Mouse (Mus musculus) embryonic facial prominence, embryonic 12.5 days (tissue): ENCODE results near the gene Zfhx3. TPM values are rescaled to one million over a fixed set of nuclear protein-coding genes. Genes with fewer than 3 reads are reported as not detected.

Experiments
- ATAC-seq: fragments of 200-750 bp; cut with Nextera tagmentation; 2 replicates; pipeline ENCODE4 v1.8.0; 2017; ENCODE audit not compliant: insufficient number of reproducible peaks, insufficient read depth, low FRiP score, low TSS enrichment
- H3K27ac ChIP-seq: fragments of 300-500 bp; sonication (generic); 2 replicates; pipeline ENCODE4 v1.5.1; 2016; ENCODE audit warnings: mild to moderate bottlenecking
- H3K27me3 ChIP-seq: fragments of 300-500 bp; sonication (generic); 2 replicates; pipeline ENCODE4 v1.6.1; 2016; ENCODE audit warnings: mild to moderate bottlenecking, moderate library complexity
- H3K36me3 ChIP-seq: fragments of 300-500 bp; sonication (generic); 2 replicates; pipeline ENCODE4 v1.6.1; 2016; ENCODE audit warnings: mild to moderate bottlenecking
- H3K4me1 ChIP-seq: fragments of 300-500 bp; sonication (generic); 2 replicates; pipeline ENCODE4 v1.6.1; 2016
- H3K4me2 ChIP-seq: fragments of 300-500 bp; sonication (generic); replicated peaks from 2 replicates; pipeline ENCODE4 v1.6.1; 2016; ENCODE audit warnings: mild to moderate bottlenecking, moderate library complexity
- H3K4me3 ChIP-seq: fragments of 300-500 bp; sonication (generic); 2 replicates; pipeline ENCODE4 v1.5.1; 2016; ENCODE audit warnings: mild to moderate bottlenecking
- H3K9ac ChIP-seq: fragments of 300-500 bp; sonication (generic); 2 replicates; pipeline ENCODE4 v1.6.1; 2016; ENCODE audit warnings: mild to moderate bottlenecking, moderate library complexity
- H3K9me3 ChIP-seq: fragments of 300-500 bp; sonication (generic); 2 replicates; pipeline ENCODE4 v1.6.1; 2016; ENCODE audit warnings: mild to moderate bottlenecking, moderate library complexity
- WGBS: fragments of 180-500 bp; shearing (Covaris S2); methylation state at CpG from one replicate; pipeline ENCODE4 v1.1.7; 2016; 5-methylcytosine and 5-hydroxymethylcytosine counted together
- polyA plus RNA-seq: library from polyadenylated mRNA; unstranded; fragments of >200 nt; fragmentation: Nextera tagmentation; extraction: Ambion mirVana; gene quantifications from 2 replicates; pipeline ENCODE4 v1.2.1, GENCODE M21; 2016

Gene Zfhx3
- polyA plus RNA-seq, 1 experiment from 2014 or later: 43.1 TPM

DNA sequence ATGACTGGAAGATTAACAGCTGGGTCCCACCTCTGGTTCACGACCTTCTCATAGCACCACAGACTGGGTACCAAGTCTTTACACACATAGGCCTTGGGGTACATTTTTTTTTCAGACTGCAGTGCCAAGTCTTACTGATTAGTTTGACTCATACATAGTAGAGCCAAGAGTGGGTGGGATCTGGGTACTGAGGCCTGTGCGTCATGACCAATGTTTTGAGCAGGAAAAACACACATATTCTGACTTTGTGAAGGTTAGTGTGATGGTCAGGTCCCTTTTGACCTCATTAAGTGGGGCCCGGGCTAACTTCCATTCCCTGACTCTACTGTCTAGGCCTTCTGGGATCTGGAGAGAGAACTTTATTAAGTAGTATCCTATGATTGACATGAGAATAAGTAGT is 853.6 kb downstream of the Zfhx3 start:
- no peak for ATAC-seq
- WGBS: 98% methylated on average over 3 of the region's 3 CpGs

DNA sequence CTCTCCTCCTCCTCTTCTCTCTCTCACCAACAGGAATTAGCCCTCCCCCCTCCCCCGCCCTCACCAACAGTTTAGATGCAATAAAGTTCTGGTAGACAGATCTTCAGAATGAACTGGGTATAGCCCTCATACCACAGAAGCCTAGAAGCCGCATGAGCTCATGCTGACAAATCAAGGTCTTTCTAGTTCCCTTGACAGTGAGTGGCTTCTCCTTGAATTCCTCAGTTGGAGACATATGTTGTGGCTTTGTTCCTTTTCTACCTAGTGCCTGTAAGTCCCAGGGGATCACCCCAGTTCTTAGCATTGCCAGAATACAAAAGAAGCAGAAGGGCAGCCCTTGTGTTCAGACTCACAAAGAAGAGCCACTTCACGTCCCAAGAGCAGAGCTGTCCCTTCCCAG is 854.4 kb downstream of the Zfhx3 start:
- peaks cover 72% of the 10 kb centered on the region for H3K36me3 ChIP-seq
- no peak for ATAC-seq
- WGBS: 84% methylated on average over 3 of the region's 3 CpGs

More for the DNA sequence above, 853.6 kb downstream of the Zfhx3 start:
- Histone ChIP-seq H3K4me1 (peaks cover 8% of the 10 kb centered on the region), H3K27ac (no peak overlapping the region), H3K4me2 (no peak overlapping the region), H3K9me3 (peaks cover 19% of the 10 kb centered on the region), H3K27me3 (no peaks in the 10 kb centered on the region), H3K4me3 (no peak overlapping the region), H3K9ac (no peak overlapping the region), H3K36me3 (peaks cover 69% of the 10 kb centered on the region)

DNA sequence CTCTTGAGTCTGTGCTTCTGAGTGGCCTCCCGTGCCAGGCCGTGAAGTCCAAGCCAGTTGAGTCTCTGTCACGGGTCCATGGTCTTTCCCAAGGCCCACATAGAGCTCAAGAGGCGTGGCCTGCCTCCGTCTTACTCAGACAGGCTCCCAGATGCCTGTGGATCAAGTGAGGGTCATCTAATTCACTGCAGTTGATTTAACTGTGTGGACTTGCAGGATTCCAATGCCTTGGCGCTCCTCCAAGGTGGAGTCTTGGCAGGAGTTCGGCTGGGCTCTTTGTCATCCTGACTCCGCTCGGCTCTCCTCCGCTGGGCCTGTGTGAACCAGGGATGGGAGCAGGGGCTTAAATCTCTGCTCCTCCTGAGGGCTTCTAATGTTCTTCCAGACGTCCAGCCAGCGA is 855.6 kb downstream of the Zfhx3 start:
- peak overlapping the region; percentile 32 for H3K27ac ChIP-seq
- no peak for ATAC-seq
- no peak overlapping the region for H3K4me3 ChIP-seq
- WGBS: 69% methylated on average over 12 of the region's 12 CpGs
- peaks cover 11% of the 10 kb centered on the region for H3K9me3 ChIP-seq
- peaks cover 66% of the 10 kb centered on the region for H3K36me3 ChIP-seq
- H3K27me3 ChIP-seq: no peaks in the 10 kb centered on the region
- H3K4me2 ChIP-seq: no peak overlapping the region
- no peak overlapping the region for H3K9ac ChIP-seq
- H3K4me1 ChIP-seq: peaks cover 8% of the 10 kb centered on the region

More for the DNA sequence above, 854.4 kb downstream of the Zfhx3 start:
- Histone ChIP-seq H3K4me2 (no peak overlapping the region), H3K27ac (no peak overlapping the region), H3K4me1 (peaks cover 8% of the 10 kb centered on the region), H3K9me3 (peaks cover 19% of the 10 kb centered on the region), H3K9ac (no peak overlapping the region), H3K27me3 (no peaks in the 10 kb centered on the region), H3K4me3 (no peak overlapping the region)

- Histone ChIP-seq H3K4me3 (no peak overlapping the region), H3K36me3 (peaks cover 54% of the 10 kb centered on the region), H3K4me1 (peaks cover 8% of the 10 kb centered on the region), H3K27me3 (no peaks in the 10 kb centered on the region), H3K4me2 (no peak overlapping the region), H3K27ac (no peak overlapping the region), H3K9ac (no peak overlapping the region), H3K9me3 (peaks cover 4% of the 10 kb centered on the region; the same call in 1 of the 2 replicates)
- ATAC-seq: no peak
- WGBS: 91% methylated on average over 6 of the region's 6 CpGs
These were observed 856.8 kb downstream of the Zfhx3 start for GRCm38 (mm10) chr8:108799250-108799649.

DNA sequence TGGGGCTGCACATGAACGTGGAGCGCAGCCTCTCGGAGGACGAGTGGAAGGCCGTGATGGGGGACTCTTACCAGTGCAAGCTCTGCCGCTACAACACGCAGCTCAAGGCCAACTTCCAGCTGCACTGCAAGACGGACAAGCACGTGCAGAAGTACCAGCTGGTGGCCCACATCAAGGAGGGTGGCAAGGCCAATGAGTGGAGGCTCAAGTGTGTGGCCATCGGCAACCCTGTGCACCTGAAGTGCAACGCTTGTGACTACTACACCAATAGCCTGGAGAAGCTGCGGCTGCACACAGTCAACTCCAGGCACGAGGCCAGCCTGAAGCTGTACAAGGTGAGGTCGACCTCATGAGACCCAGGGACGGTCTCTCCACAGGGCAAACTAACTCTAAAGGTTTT is 857.9 kb downstream of the Zfhx3 start:
- Histone ChIP-seq H3K27ac (no peak overlapping the region), H3K4me3 (no peak overlapping the region), H3K27me3 (no peaks in the 10 kb centered on the region), H3K36me3 (peaks cover 48% of the 10 kb centered on the region), H3K4me2 (no peak overlapping the region), H3K9me3 (peaks cover 4% of the 10 kb centered on the region; the same call in 1 of the 2 replicates), H3K4me1 (peaks cover 8% of the 10 kb centered on the region), H3K9ac (no peak overlapping the region)
- 95% methylated on average over 15 of the region's 15 CpGs for WGBS
- no peak for ATAC-seq

- Histone ChIP-seq H3K4me1 (peaks cover 7% of the 10 kb centered on the region), H3K9ac (no peak overlapping the region), H3K36me3 (peaks cover 29% of the 10 kb centered on the region), H3K4me3 (no peak overlapping the region), H3K4me2 (no peak overlapping the region), H3K9me3 (no peaks in the 10 kb centered on the region), H3K27ac (no peak overlapping the region), H3K27me3 (no peaks in the 10 kb centered on the region)
- 45% methylated on average over 6 of the region's 6 CpGs for WGBS
- no peak for ATAC-seq
These were observed 860.6 kb downstream of the Zfhx3 start for GRCm38 (mm10) chr8:108803017-108803416.

- Histone ChIP-seq H3K27ac (no peak overlapping the region), H3K4me1 (peaks cover 22% of the 10 kb centered on the region), H3K9me3 (no peaks in the 10 kb centered on the region), H3K27me3 (no peaks in the 10 kb centered on the region), H3K9ac (0 out of 2 replicates have a peak overlapping the region, but pooled peaks have one; percentile 4), H3K4me3 (no peak overlapping the region), H3K4me2 (no peak overlapping the region), H3K36me3 (peaks cover 36% of the 10 kb centered on the region)
- WGBS: 79% methylated on average over 10 of the region's 10 CpGs
- ATAC-seq: no peak
These were observed 869.2 kb downstream of the Zfhx3 start for GRCm38 (mm10) chr8:108811694-108812093.

DNA sequence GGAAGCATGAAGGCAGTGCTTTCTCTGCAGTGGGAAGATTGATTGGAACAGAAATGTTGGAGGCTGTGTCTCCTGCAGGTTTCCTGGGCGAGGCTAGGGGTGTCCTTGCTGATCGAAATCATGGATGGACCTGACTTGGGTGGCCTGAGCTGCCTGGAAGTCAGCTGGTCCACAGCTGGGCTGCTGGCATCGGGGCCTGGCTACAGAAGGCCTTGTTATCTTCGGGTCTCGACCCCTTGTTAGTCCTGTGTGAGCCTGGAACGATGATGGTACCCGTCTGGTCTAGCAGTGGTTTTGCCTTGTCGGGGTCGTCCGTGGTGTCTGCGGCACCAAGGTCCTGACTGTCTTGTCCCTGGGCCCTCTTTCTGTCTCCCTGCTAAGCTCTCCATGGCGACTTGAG is 870.9 kb downstream of the Zfhx3 start:
- no peak overlapping the region for H3K27ac ChIP-seq
- no peak overlapping the region for H3K9ac ChIP-seq
- H3K4me1 ChIP-seq: peaks cover 17% of the 10 kb centered on the region
- no peaks in the 10 kb centered on the region for H3K9me3 ChIP-seq
- H3K4me3 ChIP-seq: no peak overlapping the region
- no peak for ATAC-seq
- 78% methylated on average over 12 of the region's 12 CpGs for whole genome bisulfite sequencing
- H3K36me3 ChIP-seq: peaks cover 36% of the 10 kb centered on the region
- no peak overlapping the region for H3K4me2 ChIP-seq
- no peaks in the 10 kb centered on the region for H3K27me3 ChIP-seq

DNA sequence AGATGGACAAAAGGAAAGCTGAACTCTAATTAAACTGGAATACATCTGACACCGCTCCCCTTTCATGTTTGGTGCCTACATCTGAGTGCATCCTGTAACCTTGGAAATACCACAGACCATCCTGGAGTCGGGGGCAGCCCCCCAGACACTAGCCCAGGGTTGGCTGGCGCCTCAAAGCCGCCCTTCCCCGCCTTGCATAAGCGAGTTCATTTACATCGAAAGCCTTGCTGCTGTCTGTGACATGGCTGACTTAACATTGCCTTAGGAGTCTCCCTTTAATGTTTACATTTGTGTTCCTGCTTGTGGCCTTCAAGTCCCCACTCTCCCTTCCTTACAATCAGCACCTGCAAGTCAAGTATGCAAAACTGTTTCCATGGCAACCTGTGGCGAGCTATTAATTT is 876.8 kb downstream of the Zfhx3 start:
- WGBS: 18% methylated on average over 8 of the region's 8 CpGs
- ATAC-seq: no peak
- Histone ChIP-seq H3K27ac (peak overlapping the region; percentile 36; the same call in 1 of the 2 replicates), H3K27me3 (no peaks in the 10 kb centered on the region), H3K9ac (no peak overlapping the region), H3K4me1 (peaks cover 41% of the 10 kb centered on the region), H3K4me3 (no peak overlapping the region), H3K4me2 (peak overlapping the region; percentile 20; the same call in 1 of the 2 replicates), H3K36me3 (peaks cover 14% of the 10 kb centered on the region; the same call in 1 of the 2 replicates), H3K9me3 (no peaks in the 10 kb centered on the region)

DNA sequence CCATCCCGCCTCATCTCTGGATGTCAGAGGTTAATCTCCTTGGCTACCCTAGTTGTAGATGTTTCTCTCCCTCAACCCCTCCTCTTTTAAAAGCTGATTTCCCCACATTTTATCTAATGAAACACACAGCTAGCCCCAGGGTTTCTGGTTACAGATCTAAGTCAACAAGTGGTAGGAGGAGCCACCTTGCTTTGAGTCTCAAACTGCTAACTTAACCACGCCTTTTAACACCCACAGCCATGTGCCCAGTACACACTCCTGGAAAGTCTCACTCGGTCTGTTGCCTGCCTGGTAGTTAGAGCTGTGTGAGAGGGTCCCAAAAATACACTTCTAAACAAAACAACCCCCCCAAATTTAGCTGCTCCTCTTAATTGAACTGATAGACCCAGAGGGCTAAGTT is 877.4 kb downstream of the Zfhx3 start:
- H3K4me3 ChIP-seq: no peak overlapping the region
- no peaks in the 10 kb centered on the region for H3K27me3 ChIP-seq
- no peak overlapping the region for H3K27ac ChIP-seq
- peaks cover 41% of the 10 kb centered on the region for H3K4me1 ChIP-seq
- no peaks in the 10 kb centered on the region for H3K9me3 ChIP-seq
- H3K36me3 ChIP-seq: peaks cover 9% of the 10 kb centered on the region; the same call in 1 of the 2 replicates
- 3% methylated on average over 3 of the region's 3 CpGs for WGBS
- peak overlapping the region; percentile 32 for H3K4me2 ChIP-seq
- ATAC-seq: peak; percentile 53; the same call in 1 of the 2 replicates
- H3K9ac ChIP-seq: no peak overlapping the region

GRCm38 (mm10) chr8:108820634-108821033 is 878.2 kb downstream of the Zfhx3 start:
- peak; percentile 31; the same call in 1 of the 2 replicates for ATAC-seq
- WGBS: 25% methylated on average over 6 of the region's 6 CpGs
- no peaks in the 10 kb centered on the region for H3K27me3 ChIP-seq
- peaks cover 4% of the 10 kb centered on the region; the same call in 1 of the 2 replicates for H3K36me3 ChIP-seq
- H3K9me3 ChIP-seq: no peaks in the 10 kb centered on the region
- H3K4me2 ChIP-seq: peak overlapping the region; percentile 32
- no peak overlapping the region for H3K27ac ChIP-seq
- peaks cover 41% of the 10 kb centered on the region for H3K4me1 ChIP-seq
- no peak overlapping the region for H3K9ac ChIP-seq
- H3K4me3 ChIP-seq: no peak overlapping the region

DNA sequence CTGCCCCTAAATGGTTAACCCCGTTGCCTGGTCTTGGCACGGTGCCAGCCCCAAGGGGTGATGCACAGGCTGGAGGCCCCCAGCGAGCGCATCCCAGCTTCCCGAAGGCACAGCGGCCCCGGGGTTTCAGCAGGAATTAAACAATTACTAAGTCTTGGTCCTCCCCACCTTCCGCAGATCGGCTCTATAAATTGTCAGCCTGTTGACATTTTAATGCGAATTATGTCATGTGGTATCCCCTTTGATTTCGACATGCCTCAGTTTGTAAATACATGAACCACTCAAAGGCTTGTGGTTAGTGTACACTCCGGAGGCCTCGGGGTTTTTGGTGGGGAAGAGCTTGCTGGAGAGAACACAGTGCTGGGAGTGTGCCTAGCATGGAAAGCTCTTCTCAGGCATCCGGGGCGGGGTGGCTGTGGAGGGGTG is 880.4 kb downstream of the Zfhx3 start:
- H3K4me1 ChIP-seq: peaks cover 44% of the 10 kb centered on the region
- 0 out of 2 replicates have a peak, but pooled peaks have one; percentile 53 for ATAC-seq
- no peaks in the 10 kb centered on the region for H3K36me3 ChIP-seq
- H3K9me3 ChIP-seq: no peaks in the 10 kb centered on the region
- H3K9ac ChIP-seq: no peak overlapping the region
- H3K27me3 ChIP-seq: no peaks in the 10 kb centered on the region
- H3K4me3 ChIP-seq: no peak overlapping the region
- 52% methylated on average over 15 of the region's 15 CpGs for WGBS
- peak overlapping the region; percentile 17; the same call in 1 of the 2 replicates for H3K27ac ChIP-seq
- H3K4me2 ChIP-seq: 0 out of 2 replicates have a peak overlapping the region, but pooled peaks have one; percentile 11
